Mouse (Mus musculus): Measurements from ENCODE around the gene Dkk2.

DNA sequence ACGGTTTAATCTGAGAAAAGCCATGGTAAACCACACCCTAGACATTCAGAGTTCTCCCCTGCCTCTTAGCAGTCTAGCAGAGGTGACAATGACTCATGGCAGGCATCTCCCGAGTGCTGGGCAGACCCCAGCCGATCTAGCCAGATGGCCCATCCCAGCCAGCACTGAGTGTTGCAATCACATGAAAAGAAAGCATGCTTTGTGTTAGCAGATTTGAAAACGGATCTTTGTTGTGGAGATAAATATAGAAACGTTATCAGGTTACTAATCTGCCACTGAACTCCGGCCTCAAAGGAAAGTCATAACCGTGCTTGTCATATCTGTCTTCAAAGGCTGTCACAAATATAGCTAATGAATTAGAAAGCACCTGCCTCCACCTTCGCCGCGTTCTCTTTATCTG, 47.4 kb upstream of the Dkk2 start:
- no peak for TF ChIP-seq ZNF384 (IDR thresholded peaks at IDR 0.05; ENCODE audit: low read depth, low read length)
- no peak for TF ChIP-seq TAL1 (IDR thresholded peaks at IDR 0.05; ENCODE audit: low read length)
- TF ChIP-seq GABPA (IDR thresholded peaks at IDR 0.05; ENCODE audit: low read depth, low read length), result no peak
- no peak for TF ChIP-seq USF1 (IDR thresholded peaks at IDR 0.05; ENCODE audit: low read depth, low read length)
- no peak for TF ChIP-seq HCFC1 (IDR thresholded peaks at IDR 0.05; ENCODE audit: low read depth, low read length)
- no peak for TF ChIP-seq MAX (IDR thresholded peaks at IDR 0.05; ENCODE audit: low read length)
- TF ChIP-seq CHD1 (IDR thresholded peaks at IDR 0.05; ENCODE audit: low read depth, low read length), result no peak
